Mouse (Mus musculus) E14TG2a.4 (cell line): Measurements from ENCODE around the gene Mettl15.

ENCODE experiments used
- CTCF ChIP-seq: conservative IDR thresholded peaks from 2 replicates; pipeline ENCODE4 v1.5.1; 2014; ENCODE audit warnings: low read length
- NANOG ChIP-seq: IDR thresholded peaks from 2 replicates; pipeline ENCODE4 v1.6.1; 2014; ENCODE audit warnings: borderline replicate concordance, low read length, mixed read lengths
- POU5F1 ChIP-seq: IDR thresholded peaks from 2 replicates; pipeline ENCODE4 v1.6.1; 2014; ENCODE audit warnings: low read length, borderline replicate concordance

- TF ChIP-seq CTCF (no peak), POU5F1 (no peak), NANOG (no peak)
Measured at GRCm38 (mm10) chr2:109130718-109131117, 149.8 kb downstream of the Mettl15 start.
